ENCODE assay signal across 8 mouse cellular contexts in genomic region chr7:80199286-80199685, GRCm38 (mm10). TPM values are rescaled to one million over a fixed set of nuclear protein-coding genes. Genes with fewer than 3 reads are reported as not detected.
DNase-seq lines count a peak whose midpoint lies in the region; ATAC-seq and TF ChIP-seq lines count a peak whose summit lies in the region.

No protein-coding gene starts in this region.

- no peaks in the 10 kb centered on the region for H3K27me3 ChIP-seq in embryonic facial prominence, embryonic 14.5 days (replicated peaks; ENCODE audit: control insufficient read depth, insufficient read depth, low read length)
- H3K27me3 ChIP-seq in limb, embryonic 11.5 days (ENCODE audit: control insufficient read depth, insufficient read depth, low read length) = no peaks in the 10 kb centered on the region
- H3K27me3 ChIP-seq in neural tube, embryonic 14.5 days (ENCODE audit: control insufficient read depth, insufficient read depth, low read length) = no peaks in the 10 kb centered on the region

- H3K4me3 ChIP-seq in layer of hippocampus, adult 2 months = peak overlapping the region; percentile 78
- peak overlapping the region; percentile 79 for H3K4me3 ChIP-seq in embryonic facial prominence, embryonic 14.5 days (ENCODE audit: low read depth, low read length)
- H3K4me3 ChIP-seq in limb, embryonic 11.5 days (ENCODE audit: low read depth, low read length) = peak overlapping the region; percentile 62
- H3K4me3 ChIP-seq in neural tube, embryonic 14.5 days (ENCODE audit: low read depth, low read length) = peak overlapping the region; percentile 69

- H3K9ac ChIP-seq in embryonic facial prominence, embryonic 14.5 days (ENCODE audit: low read depth, low read length) = peak overlapping the region; percentile 88
- peak overlapping the region; percentile 73 for H3K9ac ChIP-seq in limb, embryonic 11.5 days (ENCODE audit: low read length)
- H3K9ac ChIP-seq in neural tube, embryonic 14.5 days (replicated peaks; ENCODE audit: low read depth, low read length) = peak overlapping the region; percentile 77

- H3K9me3 ChIP-seq in embryonic facial prominence, embryonic 14.5 days (ENCODE audit: control insufficient read depth, low read length) = no peaks in the 10 kb centered on the region
- H3K9me3 ChIP-seq in limb, embryonic 11.5 days (ENCODE audit: control insufficient read depth, low read length) = no peaks in the 10 kb centered on the region
- H3K9me3 ChIP-seq in neural tube, embryonic 14.5 days (ENCODE audit: control insufficient read depth, low read length) = no peaks in the 10 kb centered on the region

- WGBS in embryonic facial prominence, embryonic 14.5 days = 25% methylated on average over 6 of the region's 6 CpGs
- 29% methylated on average over 6 of the region's 6 CpGs for WGBS in limb, embryonic 11.5 days
- WGBS in neural tube, embryonic 14.5 days = 26% methylated on average over 6 of the region's 6 CpGs

- no peaks in the 10 kb centered on the region for H3K36me3 ChIP-seq in embryonic facial prominence, embryonic 14.5 days (ENCODE audit: control insufficient read depth, insufficient read depth, low read length)
- H3K36me3 ChIP-seq in limb, embryonic 11.5 days (ENCODE audit: control insufficient read depth, insufficient read depth, low read length) = no peaks in the 10 kb centered on the region
- H3K36me3 ChIP-seq in neural tube, embryonic 14.5 days (ENCODE audit: control insufficient read depth, insufficient read depth, low read length) = no peaks in the 10 kb centered on the region

- peak overlapping the region; percentile 95 for H3K27ac ChIP-seq in layer of hippocampus, adult 2 months
- peak overlapping the region; percentile 96 for H3K27ac ChIP-seq in embryonic facial prominence, embryonic 14.5 days (replicated peaks; ENCODE audit: low read depth, low read length)
- no peak overlapping the region for H3K27ac ChIP-seq in limb, embryonic 11.5 days (replicated peaks; ENCODE audit: low read depth, low read length)
- peak overlapping the region; percentile 93 for H3K27ac ChIP-seq in neural tube, embryonic 14.5 days (ENCODE audit: low read depth, low read length)

- H3K4me2 ChIP-seq in embryonic facial prominence, embryonic 14.5 days (ENCODE audit: low read depth, low read length) = peak overlapping the region; percentile 59
- H3K4me2 ChIP-seq in limb, embryonic 11.5 days (ENCODE audit: low read depth, severe bottlenecking) = peak overlapping the region; percentile 88
- peak overlapping the region; percentile 65 for H3K4me2 ChIP-seq in neural tube, embryonic 14.5 days (ENCODE audit: low read depth, low read length)

- DNase-seq in layer of hippocampus, adult 2 months (ENCODE audit: low spot score in 2 of 2) = no peak
- DNase-seq in layer of hippocampus, adult 9-10 months (ENCODE audit: low spot score) = no peak
- no peak for DNase-seq in embryonic facial prominence, embryonic 14.5 days (ENCODE audit: low spot score)
- no peak for DNase-seq in limb, embryonic 11.5 days (ENCODE audit: low spot score)
- no peak for DNase-seq in cerebellum, postnatal 10 days
- no peak for DNase-seq in thymus, postnatal 25 days
- DNase-seq in kidney, postnatal 10 days = no peak

- peaks cover 25% of the 10 kb centered on the region for H3K4me1 ChIP-seq in embryonic facial prominence, embryonic 14.5 days (ENCODE audit: control insufficient read depth, insufficient read depth, low read length)
- peaks cover 21% of the 10 kb centered on the region for H3K4me1 ChIP-seq in limb, embryonic 11.5 days (ENCODE audit: control insufficient read depth, insufficient read depth, low read length)
- H3K4me1 ChIP-seq in neural tube, embryonic 14.5 days (ENCODE audit: control insufficient read depth, insufficient read depth, low read length) = peaks cover 54% of the 10 kb centered on the region

- TF ChIP-seq CTCF in layer of hippocampus, adult 2 months (conservative IDR thresholded peaks at IDR 0.05) = no peak

- no peak for ATAC-seq in embryonic facial prominence, embryonic 14.5 days (ENCODE audit: low read depth)
- no peak for ATAC-seq in limb, embryonic 11.5 days (ENCODE audit: insufficient number of reproducible peaks, low FRiP score, low TSS enrichment, low read depth)
- ATAC-seq in neural tube, embryonic 14.5 days (ENCODE audit: low read depth) = no peak

RNA-seq across cellular contexts. Expression of gene Sema4b, which starts 12.6 kb away (rescaled TPM):
- total RNA-seq in layer of hippocampus, adult 2 months (2021) = 10 to 100 TPM; 25.7 to 27.5 TPM
- polyA plus RNA-seq in embryonic facial prominence, embryonic 14.5 days (2014; fragmentation: Nextera tagmentation; extraction: Ambion mirVana) = 10.5 and 11.9 TPM in 2 replicates
- polyA plus RNA-seq in limb, embryonic 11.5 days (2014; fragmentation: Nextera tagmentation; extraction: Ambion mirVana) = 8.3 and 9.0 TPM in 2 replicates
- polyA plus RNA-seq in neural tube, embryonic 14.5 days (2014; fragmentation: Nextera tagmentation; extraction: Ambion mirVana) = 18.7 and 25.7 TPM in 2 replicates

RNA-seq across cellular contexts. Expression of gene Cib1, which starts 33.3 kb away (rescaled TPM):
- 10 to 100 TPM; 23.6 to 25.0 TPM for total RNA-seq in layer of hippocampus, adult 2 months (2021)
- 73.7 and 89.1 TPM in 2 replicates for polyA plus RNA-seq in embryonic facial prominence, embryonic 14.5 days (2014; fragmentation: Nextera tagmentation; extraction: Ambion mirVana)
- 55.5 and 60.8 TPM in 2 replicates for polyA plus RNA-seq in limb, embryonic 11.5 days (2014; fragmentation: Nextera tagmentation; extraction: Ambion mirVana)
- 26.4 and 38.0 TPM in 2 replicates for polyA plus RNA-seq in neural tube, embryonic 14.5 days (2014; fragmentation: Nextera tagmentation; extraction: Ambion mirVana)

RNA-seq across cellular contexts. Expression of gene Gdpgp1, which starts 33.4 kb away (rescaled TPM):
- 1 to 10 TPM; 6.1 to 6.8 TPM for total RNA-seq in layer of hippocampus, adult 2 months (2021)
- 2.0 and 2.6 TPM in 2 replicates for polyA plus RNA-seq in embryonic facial prominence, embryonic 14.5 days (2014; fragmentation: Nextera tagmentation; extraction: Ambion mirVana)
- polyA plus RNA-seq in limb, embryonic 11.5 days (2014; fragmentation: Nextera tagmentation; extraction: Ambion mirVana) = 4.6 and 4.8 TPM in 2 replicates
- 4.5 and 5.3 TPM in 2 replicates for polyA plus RNA-seq in neural tube, embryonic 14.5 days (2014; fragmentation: Nextera tagmentation; extraction: Ambion mirVana)

RNA-seq across cellular contexts. Expression of gene Ttll13, which starts 46.9 kb away (rescaled TPM):
- 1 to 10 TPM; 1.4 to 3.3 TPM for total RNA-seq in layer of hippocampus, adult 2 months (2021)
- polyA plus RNA-seq in embryonic facial prominence, embryonic 14.5 days (2014; fragmentation: Nextera tagmentation; extraction: Ambion mirVana) = 0.35 and 0.79 TPM in 2 replicates
- 0.30 and 0.91 TPM in 2 replicates for polyA plus RNA-seq in limb, embryonic 11.5 days (2014; fragmentation: Nextera tagmentation; extraction: Ambion mirVana)
- 3.1 and 4.2 TPM in 2 replicates for polyA plus RNA-seq in neural tube, embryonic 14.5 days (2014; fragmentation: Nextera tagmentation; extraction: Ambion mirVana)
